Mouse (Mus musculus) embryo, embryonic 10 days (tissue): ENCODE results near the gene Dmrt1.
A peak's percentile ranks its signal among the peaks of the same experiment; 100 is the strongest.

Source experiments
- DNase-seq: peaks from one replicate; pipeline ENCODE4 v3.0.0-alpha.2; 2015; ENCODE audit warnings: low spot score

Dmrt1 gene

DNA sequence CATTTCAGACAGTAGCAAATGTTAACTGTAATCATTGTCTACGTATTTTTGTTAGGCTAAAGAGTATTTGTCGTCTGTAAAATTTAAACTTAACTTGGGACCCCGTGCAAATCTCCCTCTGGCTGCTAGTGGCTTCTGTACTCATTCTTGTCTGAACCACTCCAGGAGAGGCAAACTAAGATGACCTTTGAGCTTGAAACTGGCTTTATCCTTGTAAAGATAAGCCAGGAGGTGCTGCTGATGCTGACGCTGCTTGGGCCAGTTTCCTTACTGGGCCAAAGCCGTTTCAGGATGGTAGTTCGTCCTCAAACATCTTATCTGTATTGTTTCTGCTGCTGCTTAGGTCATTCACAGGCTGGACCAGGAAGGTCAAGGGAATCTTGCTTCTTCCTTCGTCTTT lies 64.4 kb downstream of the Dmrt1 start:
- no peak for DNase-seq

DNA sequence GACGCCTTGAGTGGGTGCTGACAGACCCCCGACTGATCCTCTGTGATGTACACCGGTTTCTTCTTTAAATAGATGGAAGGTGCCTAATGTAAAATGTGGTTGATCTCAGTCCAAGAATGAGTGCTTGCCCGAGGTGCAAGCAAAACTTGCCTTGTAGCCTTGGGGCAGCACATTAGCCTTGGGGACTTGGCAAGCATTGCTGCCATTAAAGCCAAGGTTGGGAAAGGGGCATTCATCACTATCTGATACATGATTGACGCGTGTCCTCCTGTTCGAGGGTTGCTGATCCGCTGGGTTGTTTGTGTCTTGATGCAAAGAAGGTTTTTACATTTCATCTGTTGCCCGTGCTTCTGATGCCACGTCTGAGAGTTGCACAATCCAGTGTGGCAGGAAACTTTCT lies 69.0 kb downstream of the Dmrt1 start:
- DNase-seq: no peak

DNA sequence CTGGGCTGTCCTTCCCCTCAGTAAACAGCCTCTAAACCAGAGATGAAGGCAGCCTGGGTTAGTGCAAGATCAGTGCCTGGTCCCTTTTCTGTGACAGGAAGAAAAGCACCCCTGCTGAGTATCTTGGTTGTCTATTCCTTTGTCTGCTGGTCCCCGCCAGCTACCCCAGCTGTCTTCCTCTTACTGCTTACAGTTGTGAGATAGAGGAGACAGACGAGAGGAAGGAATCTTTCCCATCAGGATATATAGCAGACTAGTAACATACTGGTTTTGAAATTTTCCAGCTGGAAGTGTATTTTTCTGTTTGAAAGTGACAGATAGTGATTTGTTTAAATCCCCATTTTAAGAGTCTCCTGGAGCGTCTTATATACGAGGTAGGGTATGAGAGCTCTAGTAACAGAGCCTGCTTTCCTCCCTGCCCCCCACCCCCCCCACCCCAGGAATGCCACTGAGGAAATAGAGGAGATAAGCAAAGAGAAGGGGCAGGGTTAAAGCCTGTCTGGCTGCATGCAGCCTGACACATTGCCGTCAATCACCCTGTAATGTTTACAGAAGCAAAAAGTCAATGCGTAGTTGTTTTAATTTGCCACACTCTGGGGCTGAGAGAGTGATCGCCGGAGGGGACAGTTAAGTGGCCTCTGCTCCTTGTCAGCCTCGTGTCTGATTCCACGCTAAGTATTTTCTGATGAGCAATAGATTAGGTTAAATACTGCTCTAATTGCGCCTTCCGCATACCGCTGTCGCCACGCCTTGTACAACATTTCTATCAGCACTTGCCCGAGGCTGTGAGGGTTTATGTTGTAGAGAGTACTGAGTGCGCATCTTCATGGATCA lies 69.8 kb downstream of the Dmrt1 start:
- DNase-seq: peak; percentile 62

GRCm38 (mm10) chr19:25578358-25578757 lies 72.9 kb downstream of the Dmrt1 start:
- DNase-seq: no peak

GRCm38 (mm10) chr19:25579440-25579839 lies 74.0 kb downstream of the Dmrt1 start:
- no peak for DNase-seq

- DNase-seq: no peak
Measured at GRCm38 (mm10) chr19:25597717-25598232, 92.4 kb downstream of the Dmrt1 start.

GRCm38 (mm10) chr19:25598626-25599025 lies 93.2 kb downstream of the Dmrt1 start:
- peak; percentile 29 for DNase-seq

- no peak for DNase-seq
Measured at GRCm38 (mm10) chr19:25601966-25602365, 96.5 kb downstream of the Dmrt1 start.

DNA sequence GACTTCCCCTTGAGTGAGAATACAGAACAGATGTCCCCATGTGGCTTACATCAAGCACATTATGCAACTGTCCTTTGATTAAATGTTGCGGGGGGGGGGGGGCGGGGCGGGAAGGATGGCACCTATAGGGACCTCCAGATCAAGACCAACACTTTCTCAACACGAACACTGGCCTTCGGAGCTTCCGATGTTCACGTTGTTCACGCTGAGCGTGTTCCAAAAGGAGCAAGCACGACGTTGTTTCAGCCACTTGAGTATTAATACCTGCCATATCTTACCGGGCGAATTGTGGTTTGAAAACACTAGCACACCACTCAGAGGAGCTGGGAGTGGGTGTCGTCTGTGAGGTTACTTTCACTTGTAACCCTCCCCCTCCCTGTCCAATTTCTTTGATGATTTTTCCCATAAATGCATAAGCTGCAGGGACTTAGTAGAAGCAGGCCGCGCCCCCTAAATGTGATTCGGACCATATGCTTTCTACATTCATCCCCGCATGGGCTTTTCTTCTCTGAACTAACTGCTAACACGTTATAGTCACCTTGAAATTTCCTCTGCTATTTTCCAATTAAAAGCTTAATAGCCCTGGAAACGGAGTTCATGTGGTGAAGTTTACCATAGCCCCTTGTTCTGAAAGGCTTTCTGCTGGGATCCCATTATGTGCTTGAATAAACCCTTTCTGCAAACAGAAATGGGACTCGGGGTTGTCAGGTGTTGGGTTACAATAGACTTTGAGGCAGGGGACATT lies 102.2 kb downstream of the Dmrt1 start:
- peak; percentile 48 for DNase-seq

DNA sequence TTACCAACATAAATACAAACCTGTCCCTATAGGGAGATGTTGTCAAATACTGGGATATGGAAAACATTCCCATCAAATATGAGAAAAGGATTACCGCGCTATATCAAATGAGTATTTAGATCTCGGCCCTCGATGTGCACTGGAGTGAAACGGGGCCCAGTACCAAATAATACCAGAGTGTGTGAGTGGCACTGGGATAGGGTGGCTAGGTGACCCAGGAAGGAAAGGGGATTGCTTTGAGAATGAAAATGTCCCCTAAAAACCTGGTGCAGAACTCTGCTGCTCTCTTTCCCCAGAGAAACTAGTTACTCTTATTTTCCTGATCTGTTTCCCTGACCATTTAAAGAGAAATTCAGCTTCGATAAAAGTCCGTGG lies 102.8 kb downstream of the Dmrt1 start:
- no peak for DNase-seq

DNA sequence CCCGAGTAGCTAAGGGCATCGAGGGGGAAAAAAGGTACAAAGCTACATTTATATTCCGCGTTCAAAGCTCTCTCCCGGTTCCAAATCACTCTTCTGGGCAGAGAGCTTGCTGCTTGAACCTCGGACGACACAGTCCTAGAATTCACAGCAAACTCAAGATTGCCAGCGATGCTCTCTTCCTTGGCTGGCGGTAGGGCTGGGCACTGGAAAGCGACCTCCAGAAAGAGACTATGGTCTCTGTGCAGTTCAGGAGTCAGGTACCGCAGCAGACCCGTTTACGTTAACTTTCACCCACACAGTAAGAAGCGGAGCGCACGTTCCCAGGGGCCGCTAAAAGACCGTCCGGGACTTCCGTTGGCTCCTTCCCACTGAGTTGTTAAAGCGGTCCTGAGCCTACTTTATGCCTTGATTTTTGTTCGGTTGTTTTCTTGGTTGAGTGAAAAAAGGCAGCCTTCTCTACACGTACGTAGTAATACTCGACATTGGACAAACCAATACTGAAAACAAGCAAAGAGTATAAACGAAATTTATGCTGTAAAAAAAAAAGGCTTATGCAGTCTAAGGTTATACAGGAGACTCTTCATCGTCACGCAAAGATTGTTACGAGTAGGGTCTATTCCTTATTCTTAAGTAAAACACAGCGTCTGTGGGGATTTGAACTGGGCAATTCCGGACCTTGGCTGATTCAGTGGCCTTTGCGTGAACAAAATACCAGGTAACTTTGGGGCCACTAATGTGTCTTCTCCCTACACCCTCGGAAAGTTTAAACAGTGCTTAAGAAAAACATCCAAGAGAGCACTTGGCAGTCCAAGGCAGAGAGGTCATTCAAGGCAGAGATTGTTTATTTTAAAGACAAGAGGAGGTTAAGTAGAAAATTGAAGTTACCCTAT lies 103.8 kb downstream of the Dmrt1 start:
- DNase-seq: peak; percentile 41

GRCm38 (mm10) chr19:25610015-25610410 lies 104.6 kb downstream of the Dmrt1 start, which contains the start of gene Dmrt3:
TSS of gene Dmrt3 (plus strand) at chr19:25610301.
- peak; percentile 68 for DNase-seq

GRCm38 (mm10) chr19:25610411-25611111 lies 105.1 kb downstream of the Dmrt1 start:
- DNase-seq: no peak

- no peak for DNase-seq
Measured at GRCm38 (mm10) chr19:25611116-25611515, 105.7 kb downstream of the Dmrt1 start.

DNA sequence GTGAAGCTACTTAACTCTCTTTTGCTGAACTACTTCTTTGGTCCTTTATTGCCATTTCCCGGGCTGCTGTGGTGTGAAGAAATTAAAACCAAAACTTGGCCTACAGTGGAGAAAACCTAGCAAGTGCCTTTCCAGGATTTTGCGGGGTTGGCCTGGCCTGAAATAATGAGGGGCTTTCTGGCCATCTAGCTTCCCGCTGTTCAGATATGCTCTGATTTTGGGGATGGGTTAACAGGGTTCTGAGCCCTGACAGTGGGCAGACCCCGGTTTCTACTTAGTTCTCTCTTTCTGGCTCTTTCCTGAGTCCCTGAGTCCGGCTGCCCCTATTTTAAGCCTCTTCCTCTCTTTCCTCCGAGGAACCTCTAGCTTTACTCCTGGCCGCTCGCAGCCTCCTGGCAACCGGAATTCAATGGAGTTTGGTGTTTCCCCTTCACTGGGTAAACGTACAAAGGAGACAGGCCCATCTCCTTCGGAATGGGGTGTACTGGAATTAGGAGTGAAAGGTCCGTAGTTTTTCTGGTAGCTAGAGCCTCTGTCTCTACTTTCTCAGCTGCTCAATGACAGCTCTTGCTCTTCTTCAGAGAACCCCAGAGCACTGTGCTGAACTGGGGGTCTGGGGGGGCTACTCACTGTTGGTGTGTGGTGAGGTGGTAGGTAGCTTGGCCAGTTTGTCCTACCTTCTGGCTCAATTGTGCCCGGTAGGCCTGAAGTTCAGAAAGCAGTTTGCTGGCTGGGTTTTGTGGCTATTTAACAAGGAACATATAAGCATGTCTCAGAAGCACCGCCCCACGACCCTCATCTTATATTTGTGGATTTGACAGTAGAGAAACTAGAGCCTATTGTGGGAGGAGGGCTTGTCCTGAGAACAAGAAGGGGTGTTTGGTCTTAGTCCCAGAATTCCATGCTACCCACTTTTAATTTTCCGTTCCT lies 106.7 kb downstream of the Dmrt1 start:
- no peak for DNase-seq

GRCm38 (mm10) chr19:25612806-25613295 lies 107.4 kb downstream of the Dmrt1 start:
- DNase-seq: no peak

GRCm38 (mm10) chr19:25613476-25614300 lies 108.3 kb downstream of the Dmrt1 start:
- DNase-seq: peak; percentile 52

GRCm38 (mm10) chr19:25615889-25616288 lies 110.5 kb downstream of the Dmrt1 start:
- no peak for DNase-seq
